Mouse (Mus musculus) midbrain, embryonic 11.5 days (tissue): ENCODE results near the gene Pgm1. TPM values are rescaled to one million over a fixed set of nuclear protein-coding genes. Genes with fewer than 3 reads are reported as not detected.

Experiments used
- ATAC-seq: fragments of 200-750 bp; cut with Nextera tagmentation; 2 replicates; pipeline ENCODE4 v1.8.0; 2017; ENCODE audit warnings: moderate TSS enrichment, moderate library complexity; ENCODE audit not compliant: low FRiP score
- DNase-seq: peaks from one replicate; pipeline ENCODE4 v3.0.0; 2015; ENCODE audit warnings: low spot score; ENCODE audit errors: missing footprints
- H3K27ac ChIP-seq: fragments of 300-500 bp; sonication (generic); 2 replicates; pipeline ENCODE4 v1.5.1; 2014; ENCODE audit warnings: low read depth, low read length
- H3K27me3 ChIP-seq: fragments of 300-500 bp; sonication (generic); 2 replicates; pipeline ENCODE4 v1.6.1; 2014; ENCODE audit warnings: mild to moderate bottlenecking, low read length, moderate library complexity, mixed read lengths; ENCODE audit not compliant: control insufficient read depth, insufficient read depth
- H3K36me3 ChIP-seq: fragments of 300-500 bp; sonication (generic); 2 replicates; pipeline ENCODE4 v1.6.1; 2014; ENCODE audit warnings: mild to moderate bottlenecking, low read length, moderate library complexity, mixed read lengths; ENCODE audit not compliant: control insufficient read depth, insufficient read depth
- H3K4me1 ChIP-seq: fragments of 300-500 bp; sonication (generic); 2 replicates; pipeline ENCODE4 v1.6.1; 2014; ENCODE audit warnings: low read length; ENCODE audit not compliant: control insufficient read depth, insufficient read depth
- H3K4me2 ChIP-seq: fragments of 300-500 bp; sonication (generic); 2 replicates; pipeline ENCODE4 v1.6.1; 2014; ENCODE audit warnings: mild to moderate bottlenecking, moderate library complexity
- H3K4me3 ChIP-seq: fragments of 300-500 bp; sonication (generic); 2 replicates; pipeline ENCODE4 v1.5.1; 2014; ENCODE audit warnings: low read depth, low read length
- H3K9ac ChIP-seq: fragments of 300-500 bp; sonication (generic); 2 replicates; pipeline ENCODE4 v1.6.1; 2014; ENCODE audit warnings: low read length
- H3K9me3 ChIP-seq: fragments of 300-500 bp; sonication (generic); 2 replicates; pipeline ENCODE4 v1.6.1; 2016; ENCODE audit warnings: low read length; ENCODE audit not compliant: control insufficient read depth
- WGBS: fragments of 180-500 bp; shearing (Covaris S2); extraction: QIAGEN DNeasy Blood & Tissue Kit; methylation state at CpG from one replicate; pipeline ENCODE4 v1.1.7; 2014; 5-methylcytosine and 5-hydroxymethylcytosine counted together
- polyA plus RNA-seq: library from polyadenylated mRNA; unstranded; fragments of >200 nt; fragmentation: Nextera tagmentation; extraction: Ambion mirVana; gene quantifications from 2 replicates; pipeline ENCODE4 v1.2.1, GENCODE M21; 2014

Gene Pgm1
- polyA plus RNA-seq, 1 experiment from 2014 or later = 46.7 TPM

- no peak overlapping the region for H3K4me2 ChIP-seq
- H3K36me3 ChIP-seq = no peaks in the 10 kb centered on the region
- no peaks in the 10 kb centered on the region for H3K9me3 ChIP-seq
- peaks cover 2% of the 10 kb centered on the region; the same call in 1 of the 2 replicates for H3K4me1 ChIP-seq
- 76% methylated on average over 1 of the region's 1 CpGs for WGBS
- ATAC-seq (no peak), DNase-seq (peak; percentile 93)
- H3K27me3 ChIP-seq = no peaks in the 10 kb centered on the region
- H3K27ac ChIP-seq = no peak overlapping the region
- no peak overlapping the region for H3K9ac ChIP-seq
- H3K4me3 ChIP-seq = no peak overlapping the region
These were observed 18.0 kb downstream of the Pgm1 start for GRCm38 (mm10) chr4:99947192-99947591.

GRCm38 (mm10) chr4:99947896-99948295 lies 18.7 kb downstream of the Pgm1 start:
- Histone ChIP-seq H3K4me2 (no peak overlapping the region), H3K36me3 (no peaks in the 10 kb centered on the region), H3K4me3 (no peak overlapping the region), H3K4me1 (peaks cover 2% of the 10 kb centered on the region; the same call in 1 of the 2 replicates), H3K9me3 (no peaks in the 10 kb centered on the region), H3K27me3 (no peaks in the 10 kb centered on the region), H3K27ac (no peak overlapping the region), H3K9ac (no peak overlapping the region)
- WGBS = 96% methylated on average over 1 of the region's 1 CpGs
- DNase-seq = no peak
- no peak for ATAC-seq

- H3K27ac ChIP-seq = no peak overlapping the region
- H3K4me1 ChIP-seq = no peaks in the 10 kb centered on the region
- no peaks in the 10 kb centered on the region for H3K9me3 ChIP-seq
- 89% methylated on average over 2 of the region's 2 CpGs for WGBS
- H3K9ac ChIP-seq = no peak overlapping the region
- H3K4me2 ChIP-seq = no peak overlapping the region
- no peak for ATAC-seq
- no peak overlapping the region for H3K4me3 ChIP-seq
- DNase-seq = no peak
- H3K36me3 ChIP-seq = no peaks in the 10 kb centered on the region
- no peaks in the 10 kb centered on the region for H3K27me3 ChIP-seq
These were observed 24.7 kb downstream of the Pgm1 start for GRCm38 (mm10) chr4:99953904-99954303.

GRCm38 (mm10) chr4:99955396-99955795 lies 26.2 kb downstream of the Pgm1 start:
- WGBS = 87% methylated on average over 10 of the region's 10 CpGs
- no peak overlapping the region for H3K4me3 ChIP-seq

GRCm38 (mm10) chr4:99957186-99957585 lies 28.0 kb downstream of the Pgm1 start:
- H3K4me1 ChIP-seq = no peaks in the 10 kb centered on the region
- 94% methylated on average over 4 of the region's 4 CpGs for WGBS
- H3K36me3 ChIP-seq = no peaks in the 10 kb centered on the region
- H3K27me3 ChIP-seq = no peaks in the 10 kb centered on the region
- ATAC-seq = no peak
- H3K9me3 ChIP-seq = no peaks in the 10 kb centered on the region
- no peak for DNase-seq
- no peak overlapping the region for H3K4me2 ChIP-seq
- no peak overlapping the region for H3K4me3 ChIP-seq
- H3K9ac ChIP-seq = no peak overlapping the region
- H3K27ac ChIP-seq = no peak overlapping the region

More at GRCm38 (mm10) chr4:99955396-99955795, 26.2 kb downstream of the Pgm1 start:
- Histone ChIP-seq H3K9me3 (no peaks in the 10 kb centered on the region), H3K4me1 (no peaks in the 10 kb centered on the region), H3K36me3 (no peaks in the 10 kb centered on the region), H3K4me2 (no peak overlapping the region), H3K27ac (no peak overlapping the region), H3K27me3 (no peaks in the 10 kb centered on the region), H3K9ac (no peak overlapping the region)
- DNase-seq = no peak
- ATAC-seq = no peak

- WGBS = 78% methylated on average over 7 of the region's 7 CpGs
- no peak for ATAC-seq
- H3K4me1 ChIP-seq = no peaks in the 10 kb centered on the region
- no peak overlapping the region for H3K27ac ChIP-seq
- no peaks in the 10 kb centered on the region for H3K9me3 ChIP-seq
- H3K27me3 ChIP-seq = no peaks in the 10 kb centered on the region
- H3K4me2 ChIP-seq = no peak overlapping the region
- DNase-seq = no peak
- H3K9ac ChIP-seq = no peak overlapping the region
- no peak overlapping the region for H3K4me3 ChIP-seq
- no peaks in the 10 kb centered on the region for H3K36me3 ChIP-seq
These were observed 29.0 kb downstream of the Pgm1 start for GRCm38 (mm10) chr4:99958084-99958815.

- no peak for DNase-seq
- Histone ChIP-seq H3K4me2 (no peak overlapping the region), H3K4me1 (no peaks in the 10 kb centered on the region), H3K27me3 (no peaks in the 10 kb centered on the region), H3K9me3 (no peaks in the 10 kb centered on the region), H3K4me3 (no peak overlapping the region), H3K9ac (no peak overlapping the region), H3K27ac (no peak overlapping the region), H3K36me3 (no peaks in the 10 kb centered on the region)
- WGBS = 88% methylated on average over 3 of the region's 3 CpGs
- ATAC-seq = no peak
These were observed 30.1 kb downstream of the Pgm1 start for GRCm38 (mm10) chr4:99959308-99959707.

GRCm38 (mm10) chr4:99966555-99966954 lies 37.3 kb downstream of the Pgm1 start:
- Histone ChIP-seq H3K9me3 (no peaks in the 10 kb centered on the region), H3K36me3 (no peaks in the 10 kb centered on the region), H3K4me2 (no peak overlapping the region), H3K4me3 (no peak overlapping the region), H3K9ac (no peak overlapping the region), H3K4me1 (no peaks in the 10 kb centered on the region), H3K27me3 (no peaks in the 10 kb centered on the region), H3K27ac (no peak overlapping the region)
- 74% methylated on average over 6 of the region's 6 CpGs for WGBS
- ATAC-seq (no peak), DNase-seq (no peak)

GRCm38 (mm10) chr4:99969328-99969727 lies 40.1 kb downstream of the Pgm1 start:
- ATAC-seq (0 out of 2 replicates have a peak, but pooled peaks have one; percentile 30), DNase-seq (no peak)
- Histone ChIP-seq H3K9ac (no peak overlapping the region), H3K27me3 (no peaks in the 10 kb centered on the region), H3K36me3 (no peaks in the 10 kb centered on the region), H3K4me2 (no peak overlapping the region), H3K4me1 (no peaks in the 10 kb centered on the region), H3K4me3 (no peak overlapping the region), H3K27ac (no peak overlapping the region), H3K9me3 (no peaks in the 10 kb centered on the region)
- WGBS = 68% methylated on average over 5 of the region's 5 CpGs
